Mouse (Mus musculus): Measurements from ENCODE around the gene Scpep1. TPM values are rescaled to one million over a fixed set of nuclear protein-coding genes. Genes with fewer than 3 reads are reported as not detected.
"Not testable (repeated sequence)": the region's sequence is repeated elsewhere in the genome, so short reads cannot be mapped to it uniquely, and the experiment has no call there.

The Scpep1 gene
- polyA plus RNA-seq (2016; fragmentation: Nextera tagmentation; extraction: Ambion mirVana): 72.7 and 76.2 TPM in 2 replicates

DNA sequence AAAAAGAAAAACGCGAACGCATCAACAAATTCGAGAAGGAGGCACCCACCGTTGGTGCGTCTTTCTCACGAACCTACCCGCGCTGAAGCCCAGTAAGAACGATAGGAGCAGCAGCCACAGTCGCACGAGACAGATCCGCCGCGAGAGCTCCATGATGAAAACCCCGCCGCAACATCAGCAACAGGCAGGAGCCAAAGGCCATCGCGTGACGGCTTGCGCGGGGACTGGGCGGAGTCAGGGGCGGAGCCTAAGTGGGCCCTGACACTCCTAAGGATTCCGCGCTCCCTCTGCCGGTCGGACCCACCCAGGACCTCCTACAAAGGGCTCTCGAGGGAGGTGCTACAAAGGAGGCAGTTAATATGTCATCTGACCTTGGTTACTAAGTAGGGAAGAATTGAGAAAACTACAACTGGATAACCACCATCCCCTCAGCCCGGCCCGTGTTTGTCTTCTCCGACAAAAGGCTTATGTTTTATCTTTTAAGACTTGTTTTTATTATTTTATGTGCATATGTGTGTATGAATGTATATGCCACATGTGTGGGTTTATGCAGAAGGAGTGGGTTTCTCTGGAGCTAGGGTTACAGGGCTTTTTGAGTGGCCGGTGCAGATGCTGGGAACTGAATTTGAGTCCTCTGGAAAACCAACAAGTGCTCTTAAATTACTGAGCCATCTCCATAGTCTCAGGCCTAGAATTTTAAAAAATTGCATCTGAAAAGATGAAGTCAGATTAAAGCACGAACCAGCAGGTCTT lies at the start of gene Scpep1:
TSS of gene Scpep1 (minus strand) at position 249 of the 753 bp plus-strand sequence.
- Histone ChIP-seq H3K36me3 (replicated peaks) (peaks cover 25% of the 10 kb centered on the region), H3K4me3 (peak within 1 kb of the TSS; percentile 65), H3K27me3 (ENCODE audit: poor library complexity, severe bottlenecking) (no peaks in the 10 kb centered on the region), H3K27ac (peak within 1 kb of the TSS; percentile 90), H3K9me3 (no peaks in the 10 kb centered on the region), H3K4me1 (peaks cover 24% of the 10 kb centered on the region)
- peak; percentile 94 for DNase-seq (ENCODE audit: extremely low spot score, low spot score)
- 6% methylated on average over 34 of the region's 34 CpGs for WGBS

DNA sequence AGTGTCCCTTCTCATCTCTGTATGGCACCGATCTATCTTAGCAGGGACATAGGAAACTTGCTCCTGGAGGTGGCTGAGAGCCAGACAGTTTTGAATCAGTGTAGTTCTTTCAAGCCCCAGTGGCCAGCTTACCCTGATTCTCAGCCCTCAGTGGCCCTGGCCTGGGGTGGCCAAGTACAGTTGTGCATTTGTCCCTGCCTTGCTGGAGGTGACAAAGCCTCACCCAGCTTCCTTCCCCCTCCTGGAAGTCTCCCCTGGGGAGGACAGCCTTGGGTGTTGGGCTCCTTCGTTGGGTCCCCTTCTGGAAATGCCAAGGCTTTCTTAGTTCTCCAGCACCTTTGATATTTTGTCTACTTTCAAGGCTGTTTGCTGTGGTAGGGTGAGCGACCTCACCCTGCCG lies 48.5 kb upstream of the Scpep1 start:
- H3K4me3 ChIP-seq: no peak overlapping the region
- H3K27me3 ChIP-seq (ENCODE audit: poor library complexity, severe bottlenecking): peaks cover 29% of the 10 kb centered on the region
- H3K27ac ChIP-seq: no peak overlapping the region
- H3K9me3 ChIP-seq: no peaks in the 10 kb centered on the region
- no peak for DNase-seq (ENCODE audit: extremely low spot score, low spot score)
- WGBS: 86% methylated on average over 4 of the region's 4 CpGs
- peaks cover 18% of the 10 kb centered on the region for H3K4me1 ChIP-seq
- no peaks in the 10 kb centered on the region for H3K36me3 ChIP-seq (replicated peaks)

DNA sequence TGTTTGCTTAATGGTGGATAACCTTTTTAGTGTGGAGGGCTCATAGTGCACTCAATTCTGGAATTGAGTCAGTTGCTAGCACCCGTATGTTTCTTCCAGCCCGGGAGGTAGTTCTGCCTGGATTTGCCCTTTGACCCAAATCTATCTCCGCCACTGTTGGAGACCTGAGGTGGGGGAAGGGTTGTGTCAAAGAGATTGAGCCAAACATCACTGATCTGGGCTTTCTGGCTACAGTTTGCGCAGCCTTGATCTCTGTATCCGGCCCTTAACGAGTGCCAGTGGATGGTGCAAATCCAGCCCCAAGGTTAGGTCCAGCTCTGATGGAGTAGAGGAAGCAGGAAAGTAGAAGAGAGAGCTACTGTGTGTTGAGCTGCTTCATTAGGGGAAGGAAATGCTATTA lies 47.8 kb upstream of the Scpep1 start:
- peaks cover 35% of the 10 kb centered on the region for H3K27me3 ChIP-seq (ENCODE audit: poor library complexity, severe bottlenecking)
- 70% methylated on average over 6 of the region's 6 CpGs for WGBS

GRCm38 (mm10) chr11:89002621-89003020 lies 47.4 kb upstream of the Scpep1 start:
- no peak for DNase-seq (ENCODE audit: extremely low spot score, low spot score)
- Histone ChIP-seq H3K27ac (no peak overlapping the region), H3K4me1 (peaks cover 25% of the 10 kb centered on the region), H3K36me3 (replicated peaks) (no peaks in the 10 kb centered on the region), H3K27me3 (ENCODE audit: poor library complexity, severe bottlenecking) (peaks cover 40% of the 10 kb centered on the region), H3K9me3 (no peaks in the 10 kb centered on the region), H3K4me3 (no peak overlapping the region)
- 89% methylated on average over 5 of the region's 5 CpGs for WGBS

More for the DNA sequence above, 47.8 kb upstream of the Scpep1 start:
- Histone ChIP-seq H3K36me3 (replicated peaks) (no peaks in the 10 kb centered on the region), H3K4me1 (peaks cover 25% of the 10 kb centered on the region), H3K27ac (no peak overlapping the region), H3K9me3 (no peaks in the 10 kb centered on the region), H3K4me3 (no peak overlapping the region)
- no peak for DNase-seq (ENCODE audit: extremely low spot score, low spot score)

GRCm38 (mm10) chr11:89002068-89002467 lies 46.8 kb upstream of the Scpep1 start:
- Histone ChIP-seq H3K4me1 (peaks cover 25% of the 10 kb centered on the region), H3K36me3 (replicated peaks) (no peaks in the 10 kb centered on the region), H3K27ac (no peak overlapping the region), H3K27me3 (ENCODE audit: poor library complexity, severe bottlenecking) (peaks cover 40% of the 10 kb centered on the region), H3K9me3 (no peaks in the 10 kb centered on the region), H3K4me3 (no peak overlapping the region)
- DNase-seq (ENCODE audit: extremely low spot score, low spot score): no peak
- 93% methylated on average over 5 of the region's 5 CpGs for WGBS

DNA sequence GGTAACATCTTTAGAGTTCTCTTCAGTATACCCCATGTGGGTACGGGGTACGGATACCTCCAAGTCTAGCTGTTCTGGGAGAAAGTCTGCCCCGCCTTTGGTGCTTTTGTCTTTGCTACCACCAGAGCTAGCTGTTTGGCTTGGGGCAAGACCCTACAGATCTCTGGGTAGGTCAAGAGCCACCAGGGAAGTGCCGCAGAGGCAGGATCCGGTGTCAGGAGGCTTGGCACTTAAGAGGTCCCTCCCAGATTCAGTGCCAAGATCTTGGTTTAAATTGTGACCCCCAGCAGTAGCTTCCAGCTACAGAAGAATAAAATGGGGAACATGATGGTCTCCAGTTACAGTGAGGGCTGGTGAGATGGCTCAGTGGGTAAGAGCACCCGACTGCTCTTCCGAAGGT lies 46.3 kb upstream of the Scpep1 start:
- Histone ChIP-seq H3K36me3 (replicated peaks) (no peaks in the 10 kb centered on the region), H3K4me3 (no peak overlapping the region), H3K4me1 (peaks cover 25% of the 10 kb centered on the region), H3K27me3 (ENCODE audit: poor library complexity, severe bottlenecking) (peaks cover 40% of the 10 kb centered on the region), H3K9me3 (no peaks in the 10 kb centered on the region), H3K27ac (no peak overlapping the region)
- DNase-seq (ENCODE audit: extremely low spot score, low spot score): no peak
- WGBS: 94% methylated on average over 7 of the region's 7 CpGs

GRCm38 (mm10) chr11:89000527-89000819 lies 45.2 kb upstream of the Scpep1 start:
- H3K4me3 ChIP-seq: peak overlapping the region; percentile 51; the same call in 1 of the 2 replicates

DNA sequence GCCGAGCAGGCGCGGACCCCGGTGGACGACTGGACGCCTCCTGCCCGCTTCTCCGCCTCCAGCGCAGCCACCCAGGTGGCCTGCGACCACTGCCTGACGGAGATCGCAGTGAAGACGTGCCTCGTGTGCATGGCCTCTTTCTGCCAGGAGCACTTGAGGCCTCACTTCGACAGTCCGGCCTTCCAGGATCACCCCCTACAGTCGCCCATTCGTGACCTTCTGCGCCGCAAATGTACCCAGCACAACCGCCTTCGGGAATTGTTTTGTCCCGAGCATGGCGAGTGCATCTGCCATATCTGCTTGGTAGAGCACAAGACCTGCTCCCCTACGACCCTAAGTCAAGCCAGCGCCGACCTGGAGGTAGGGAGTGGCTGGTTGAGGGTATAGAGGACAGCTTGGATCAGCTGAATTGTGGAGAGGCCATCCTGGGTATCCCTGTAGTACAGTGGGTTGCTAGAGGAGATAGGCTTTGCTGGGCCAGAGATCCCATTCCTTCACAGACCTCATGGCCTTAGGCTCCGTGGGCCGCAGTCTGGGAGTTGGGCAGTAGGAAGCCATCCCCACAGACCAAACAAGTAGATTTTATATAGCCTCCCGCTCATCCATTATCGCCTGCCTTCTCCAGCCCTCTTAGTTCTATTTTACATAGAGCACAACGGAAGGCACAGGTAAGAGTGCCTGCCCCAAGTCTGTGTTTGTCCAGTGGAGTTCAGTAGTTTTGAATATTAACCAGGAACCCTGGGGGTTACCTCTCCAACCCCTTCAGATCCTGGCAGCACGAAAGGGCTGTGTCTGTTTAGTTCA lies 44.7 kb upstream of the Scpep1 start:
- WGBS: 26% methylated on average over 33 of the region's 33 CpGs
- Histone ChIP-seq H3K4me1 (peaks cover 25% of the 10 kb centered on the region), H3K9me3 (no peaks in the 10 kb centered on the region), H3K27me3 (ENCODE audit: poor library complexity, severe bottlenecking) (peaks cover 40% of the 10 kb centered on the region), H3K27ac (peak overlapping the region; percentile 68), H3K36me3 (replicated peaks) (no peaks in the 10 kb centered on the region), H3K4me3 (peak overlapping the region; percentile 51)
- no peak for DNase-seq (ENCODE audit: extremely low spot score, low spot score)

More at GRCm38 (mm10) chr11:89000527-89000819, 45.2 kb upstream of the Scpep1 start:
- Histone ChIP-seq H3K27ac (no peak overlapping the region), H3K9me3 (no peaks in the 10 kb centered on the region), H3K4me1 (peaks cover 25% of the 10 kb centered on the region), H3K36me3 (replicated peaks) (no peaks in the 10 kb centered on the region), H3K27me3 (ENCODE audit: poor library complexity, severe bottlenecking) (peaks cover 40% of the 10 kb centered on the region)
- DNase-seq (ENCODE audit: extremely low spot score, low spot score): no peak

- Histone ChIP-seq H3K4me1 (peaks cover 25% of the 10 kb centered on the region), H3K27me3 (ENCODE audit: poor library complexity, severe bottlenecking) (peaks cover 40% of the 10 kb centered on the region), H3K9me3 (no peaks in the 10 kb centered on the region), H3K4me3 (peak within 1 kb of the TSS; percentile 51), H3K27ac (peak within 1 kb of the TSS; percentile 68), H3K36me3 (replicated peaks) (no peaks in the 10 kb centered on the region)
- WGBS: 3% methylated on average over 48 of the region's 48 CpGs
- DNase-seq (ENCODE audit: extremely low spot score, low spot score): peak; percentile 57
Observed at GRCm38 (mm10) chr11:88998974-88999722, 43.9 kb upstream of the Scpep1 start, which contains the start of gene Trim25. Trim25 (plus strand) TSS chr11:88999376.

GRCm38 (mm10) chr11:88998406-88998805 lies 43.1 kb upstream of the Scpep1 start:
- Histone ChIP-seq H3K27ac (no peak overlapping the region), H3K4me1 (peaks cover 30% of the 10 kb centered on the region), H3K36me3 (replicated peaks) (no peaks in the 10 kb centered on the region), H3K27me3 (ENCODE audit: poor library complexity, severe bottlenecking) (peaks cover 40% of the 10 kb centered on the region), H3K9me3 (no peaks in the 10 kb centered on the region), H3K4me3 (0 out of 2 replicates have a peak overlapping the region, but pooled peaks have one; percentile 51)
- WGBS: 3% methylated on average over 3 of the region's 3 CpGs
- no peak for DNase-seq (ENCODE audit: extremely low spot score, low spot score)

GRCm38 (mm10) chr11:88997343-88997742 lies 42.1 kb upstream of the Scpep1 start:
- H3K9me3 ChIP-seq; DNase-seq (ENCODE audit: extremely low spot score, low spot score); H3K36me3 ChIP-seq (replicated peaks); H3K4me3 ChIP-seq; H3K27ac ChIP-seq: not testable (repeated sequence)
- 87% methylated on average over 5 of the region's 5 CpGs for WGBS
- H3K27me3 ChIP-seq (ENCODE audit: poor library complexity, severe bottlenecking): peaks cover 40% of the 10 kb centered on the region
- H3K4me1 ChIP-seq: peaks cover 23% of the 10 kb centered on the region

DNA sequence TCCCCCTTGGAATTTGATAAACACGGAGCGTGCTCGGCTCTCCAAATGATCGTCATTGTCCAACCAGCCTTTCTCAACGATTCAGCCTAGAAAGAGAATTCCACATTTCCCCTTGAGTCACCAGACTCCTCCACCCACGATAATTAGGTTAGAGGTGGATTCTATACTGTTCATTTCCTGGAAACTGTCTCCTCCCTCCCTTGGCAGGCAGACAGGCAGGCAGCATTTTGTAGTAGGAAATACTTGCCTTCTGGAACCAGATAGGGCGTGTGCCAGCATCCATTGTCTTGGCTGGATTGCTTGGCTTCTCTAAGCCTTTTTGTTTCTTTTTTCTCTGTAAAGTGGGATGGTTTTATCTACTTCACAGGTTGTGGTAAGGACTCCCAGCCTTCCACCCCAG lies 41.2 kb upstream of the Scpep1 start:
- DNase-seq (ENCODE audit: extremely low spot score, low spot score): no peak
- WGBS: 82% methylated on average over 7 of the region's 7 CpGs
- H3K27ac ChIP-seq: no peak overlapping the region
- H3K36me3 ChIP-seq (replicated peaks): peaks cover 4% of the 10 kb centered on the region
- no peak overlapping the region for H3K4me3 ChIP-seq
- H3K27me3 ChIP-seq (ENCODE audit: poor library complexity, severe bottlenecking): peaks cover 38% of the 10 kb centered on the region
- H3K4me1 ChIP-seq: peaks cover 23% of the 10 kb centered on the region
- no peaks in the 10 kb centered on the region for H3K9me3 ChIP-seq

Measured in forebrain, embryonic 10.5 days (tissue).